Mouse (Mus musculus) spleen, adult 2 months (tissue): ENCODE data around the gene Sars. TPM values are rescaled to one million over a fixed set of nuclear protein-coding genes. Genes with fewer than 3 reads are reported as not detected.

Source experiments
- DNase-seq, 2 experiments: peaks; one replicate each; pipeline versions ENCODE4 v3.0.0 to v3.0.0-alpha.2; 2012 to 2021; ENCODE audit warnings: low spot score in 2 of 2, low read depth in 1 of 2
- H3K27ac ChIP-seq: fragments of 200-500 bp; 2 replicates; pipeline ENCODE4 v1.5.1; 2012; ENCODE audit warnings: low read length, inconsistent platforms; ENCODE audit not compliant: insufficient read depth
- H3K27me3 ChIP-seq: fragments of 200-500 bp; 2 replicates; pipeline ENCODE4 v1.6.1; 2012; ENCODE audit warnings: mild to moderate bottlenecking, moderate library complexity, low read length, inconsistent platforms; ENCODE audit not compliant: control insufficient read depth, insufficient read depth
- H3K36me3 ChIP-seq: fragments of 200-500 bp; 2 replicates; pipeline ENCODE4 v1.6.1; 2012; ENCODE audit warnings: mild to moderate bottlenecking, low read length, inconsistent platforms; ENCODE audit not compliant: control insufficient read depth, insufficient read depth
- H3K4me1 ChIP-seq: fragments of 200-500 bp; 2 replicates; pipeline ENCODE4 v1.6.1; 2011; ENCODE audit warnings: inconsistent platforms; ENCODE audit not compliant: control insufficient read depth, insufficient read depth, insufficient read length
- H3K4me3 ChIP-seq: fragments of 200-500 bp; 2 replicates; pipeline ENCODE4 v1.5.1; 2011; ENCODE audit warnings: mild to moderate bottlenecking, inconsistent platforms; ENCODE audit not compliant: insufficient read depth, insufficient read length; ENCODE audit errors: extremely low read depth
- CTCF ChIP-seq: fragments of 200-500 bp; IDR thresholded peaks from 2 replicates; pipeline ENCODE4 v1.5.1; 2011; ENCODE audit warnings: mild to moderate bottlenecking, inconsistent platforms; ENCODE audit not compliant: insufficient read depth, insufficient read length, insufficient replicate concordance; ENCODE audit errors: extremely low read depth
- POLR2A ChIP-seq: fragments of 200-500 bp; IDR thresholded peaks from 2 replicates; pipeline ENCODE4 v1.6.1; 2011; ENCODE audit warnings: low read depth, low read length, inconsistent platforms
- WGBS: fragments of 180-500 bp; shearing (Covaris S2); methylation state at CpG from one replicate; pipeline ENCODE4 v1.1.7; 2018; 5-methylcytosine and 5-hydroxymethylcytosine counted together
- polyA plus RNA-seq: library from polyadenylated mRNA; depleted of rRNA; stranded (reverse); fragments of >200 nt; gene quantifications from 2 replicates; pipeline ENCODE4 v1.2.3, GENCODE M21; 2012; rRNA removed

Gene Sars
- polyA plus RNA-seq, 1 experiment, result 22.2 TPM

DNA sequence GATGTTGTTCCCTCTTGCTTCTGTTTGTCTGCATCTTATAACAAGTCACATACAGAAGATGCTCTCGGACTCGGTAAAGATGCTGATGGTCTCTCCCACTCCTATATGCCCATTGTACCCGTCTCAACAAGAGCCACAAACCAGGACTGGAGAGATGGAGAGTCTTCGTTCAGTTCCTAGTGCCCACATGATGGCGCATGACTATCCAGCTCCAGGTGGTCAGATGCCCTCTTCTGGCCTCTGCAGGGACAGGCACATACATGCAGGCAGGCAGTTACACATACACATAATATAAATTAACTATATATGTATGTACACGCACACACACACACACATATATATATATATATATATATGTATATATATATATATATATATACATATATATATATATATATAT lies 64.3 kb downstream of the Sars start:
- TF ChIP-seq POLR2A (no peak), CTCF (peak; percentile 31; the same call in 1 of the 2 replicates)
- no peak overlapping the region for H3K27ac ChIP-seq
- 84% methylated on average over 6 of the region's 6 CpGs for WGBS
- H3K36me3 ChIP-seq, result no peaks in the 10 kb centered on the region
- H3K4me3 ChIP-seq, result no peak overlapping the region
- no peak for DNase-seq
- H3K4me1 ChIP-seq, result peaks cover 6% of the 10 kb centered on the region; the same call in 1 of the 2 replicates
- no peaks in the 10 kb centered on the region for H3K27me3 ChIP-seq

DNA sequence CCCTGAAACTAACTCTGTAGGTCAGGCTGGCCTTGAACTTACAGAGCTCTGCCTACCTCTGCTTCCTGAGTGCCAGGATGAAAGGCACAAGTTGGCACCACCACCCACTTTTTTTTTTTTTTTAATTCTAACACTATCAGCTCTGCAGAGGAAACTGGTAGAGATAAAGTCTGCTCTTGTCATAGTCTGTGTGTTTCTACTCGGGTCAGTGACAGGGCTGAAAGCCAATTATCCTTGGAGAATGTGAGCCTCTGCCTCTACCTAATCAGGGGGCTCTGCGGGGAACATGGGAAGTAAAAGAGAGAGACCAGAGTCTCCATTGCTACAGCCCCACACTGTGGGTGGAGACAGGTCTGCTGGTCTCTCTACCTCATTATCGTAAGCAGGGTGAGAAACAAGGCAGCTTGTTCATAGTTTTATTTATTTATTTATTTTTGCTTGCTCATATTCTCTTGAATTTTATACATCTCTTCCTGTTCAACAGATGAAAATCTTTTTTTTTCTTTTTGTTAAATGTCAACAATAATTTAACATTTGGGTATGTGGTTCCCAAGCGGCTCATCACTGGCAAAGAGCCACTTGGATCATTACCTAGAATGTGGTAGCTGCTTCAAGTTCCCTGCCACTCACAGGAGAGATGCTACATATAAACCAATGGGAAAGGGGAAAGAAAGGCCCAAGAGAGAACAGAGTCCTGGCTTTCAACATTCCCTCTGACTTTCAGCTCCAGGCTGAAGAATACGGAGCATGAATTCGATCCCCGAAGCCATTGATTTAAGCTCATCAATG lies 65.9 kb downstream of the Sars start:
- DNase-seq, result no peak
- Histone ChIP-seq H3K4me1 (peaks cover 6% of the 10 kb centered on the region; the same call in 1 of the 2 replicates), H3K36me3 (no peaks in the 10 kb centered on the region), H3K4me3 (no peak overlapping the region), H3K27ac (no peak overlapping the region), H3K27me3 (no peaks in the 10 kb centered on the region)
- WGBS, result 83% methylated on average over 7 of the region's 7 CpGs
- TF ChIP-seq POLR2A (no peak), CTCF (no peak)

Other genes starting within 250 kb of the Sars start
- gene Cyb561d1, start 244.0 kb downstream of the Sars start, polyA plus RNA-seq, result 12.7 and 13.8 TPM in 2 replicates
- gene Atxn7l2, start 234.3 kb downstream of the Sars start, polyA plus RNA-seq, result 8.2 and 11.5 TPM in 2 replicates
- 0.15 and 0.16 TPM in 2 replicates for gene Sypl2, start 218.6 kb downstream of the Sars start, polyA plus RNA-seq
- 21.3 and 22.4 TPM in 2 replicates for gene Psma5, start 188.3 kb downstream of the Sars start, polyA plus RNA-seq
- 10.7 and 11.4 TPM in 2 replicates for gene Sort1, start 161.1 kb downstream of the Sars start, polyA plus RNA-seq
- 0.15 and 0.28 TPM in 2 replicates for gene Mybphl, start 80.3 kb downstream of the Sars start, polyA plus RNA-seq
- gene Psrc1, start 61.4 kb downstream of the Sars start, polyA plus RNA-seq, result 5.4 and 6.1 TPM in 2 replicates
- gene Celsr2, start 29.7 kb downstream of the Sars start, polyA plus RNA-seq, result 2.6 and 4.2 TPM in 2 replicates
- gene 1700013F07Rik, start 88.9 kb upstream of the Sars start, polyA plus RNA-seq, result not detected in 2 replicates
- gene 5330417C22Rik, start 91.3 kb upstream of the Sars start, polyA plus RNA-seq, result 2.2 and 2.5 TPM in 2 replicates
- gene Tmem167b, start 117.3 kb upstream of the Sars start, polyA plus RNA-seq, result 2.4 and 2.6 TPM in 2 replicates
- gene Taf13, start 126.5 kb upstream of the Sars start, polyA plus RNA-seq, result 1.2 and 1.3 TPM in 2 replicates
- gene Wdr47, start 146.1 kb upstream of the Sars start, polyA plus RNA-seq, result 2.6 and 2.9 TPM in 2 replicates
- gene Clcc1, start 208.7 kb upstream of the Sars start, polyA plus RNA-seq, result 21.4 and 29.2 TPM in 2 replicates